Mouse (Mus musculus) heart, adult 2 months (tissue): Measurements from ENCODE around the gene Col9a1. TPM values are rescaled to one million over a fixed set of nuclear protein-coding genes. Genes with fewer than 3 reads are reported as not detected.

ENCODE experiments used
- DNase-seq, 2 experiments: peaks; one replicate each; pipeline ENCODE4 v3.0.0; 2021
- H3K27ac ChIP-seq: fragments of 200-600 bp; 2 replicates; pipeline ENCODE4 v1.8.1; 2022
- H3K27me3 ChIP-seq: fragments of 200-500 bp; 2 replicates; pipeline ENCODE4 v1.6.1; 2012; ENCODE audit warnings: mild to moderate bottlenecking, low read length, inconsistent platforms, mixed read lengths; ENCODE audit not compliant: control insufficient read depth, insufficient read depth
- H3K36me3 ChIP-seq: fragments of 200-500 bp; 2 replicates; pipeline ENCODE4 v1.6.1; 2012; ENCODE audit warnings: low read length, inconsistent platforms; ENCODE audit not compliant: control insufficient read depth, insufficient read depth
- H3K4me1 ChIP-seq: fragments of 200-500 bp; 2 replicates; pipeline ENCODE4 v1.6.1; 2011; ENCODE audit warnings: low read length; ENCODE audit not compliant: control insufficient read depth, insufficient read depth
- H3K4me3 ChIP-seq: fragments of 200-600 bp; 2 replicates; pipeline ENCODE4 v1.8.1; 2022
- H3K79me2 ChIP-seq: fragments of 200-500 bp; replicated peaks from 2 replicates; pipeline ENCODE4 v1.6.1; 2012; ENCODE audit warnings: mild to moderate bottlenecking, inconsistent platforms, low read length, moderate library complexity, mixed read lengths; ENCODE audit not compliant: control insufficient read depth, insufficient read depth
- H3K9ac ChIP-seq: fragments of 200-500 bp; 2 replicates; pipeline ENCODE4 v1.6.1; 2012; ENCODE audit warnings: low read depth, mild to moderate bottlenecking, control low read depth, inconsistent platforms, low read length, mixed read lengths
- CTCF ChIP-seq: fragments of 200-600 bp; IDR thresholded peaks from 2 replicates; pipeline ENCODE4 v1.8.1; 2022; ENCODE audit warnings: antibody characterized with exemption, mild to moderate bottlenecking, moderate library complexity
- EP300 ChIP-seq: fragments of 200-500 bp; IDR thresholded peaks from 2 replicates; pipeline ENCODE4 v1.6.1; 2011; ENCODE audit warnings: low read depth, low read length, control low read depth; ENCODE audit not compliant: insufficient read depth
- POLR2A ChIP-seq: fragments of 200-500 bp; IDR thresholded peaks from 2 replicates; pipeline ENCODE4 v1.6.1; 2011; ENCODE audit warnings: mild to moderate bottlenecking, low read depth, low read length, control low read depth; ENCODE audit not compliant: insufficient read depth
- WGBS: fragments of 180-500 bp; shearing (Covaris S2); methylation state at CpG from one replicate; pipeline ENCODE4 v1.1.7; 2018; 5-methylcytosine and 5-hydroxymethylcytosine counted together
- intact Hi-C: fragments of 180-260 bp; cut with DNase I; formaldehyde crosslinking; loops from one replicate; pipeline ENCODE4 v1.15.1; 2025
- polyA plus RNA-seq: library from polyadenylated mRNA; depleted of rRNA; stranded (reverse); fragments of >200 nt; gene quantifications from 2 replicates; pipeline ENCODE4 v1.2.3, GENCODE M21; 2012
- total RNA-seq, 2 experiments: library from RNA; stranded (reverse); gene quantifications; 2 replicates each; pipeline ENCODE4 v1.2.3; 2021

Col9a1 gene
- total and polyA plus RNA-seq, 3 experiments, result 0.05 to 0.10 TPM; not detected in 1

DNA sequence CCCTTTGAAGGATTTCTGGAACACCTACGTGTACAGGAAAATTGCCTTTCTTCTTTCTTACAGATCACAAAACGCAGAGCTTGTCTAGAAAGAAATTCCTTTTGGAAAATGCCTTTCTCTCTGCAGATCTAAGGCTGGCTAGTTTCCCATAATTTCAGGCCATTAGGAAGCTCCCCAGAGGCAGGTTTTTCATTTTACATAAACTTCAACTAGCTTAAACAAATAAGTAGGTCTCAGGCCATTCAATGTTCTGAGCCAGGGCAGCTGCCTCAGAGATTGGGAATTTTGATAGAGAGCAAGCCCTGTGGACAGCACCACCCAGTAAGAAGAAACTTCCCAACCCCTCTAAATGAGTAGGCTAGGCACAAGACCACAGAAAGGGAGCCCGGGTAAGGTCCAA, 1.6 kb upstream of the Col9a1 start:
- Histone ChIP-seq H3K4me3 (no peak overlapping the region), H3K36me3 (no peaks in the 10 kb centered on the region), H3K27me3 (no peaks in the 10 kb centered on the region), H3K4me1 (no peaks in the 10 kb centered on the region), H3K9ac (no peak overlapping the region), H3K79me2 (no peaks in the 10 kb centered on the region), H3K27ac (no peak overlapping the region)
- TF ChIP-seq CTCF (no peak), EP300 (no peak), POLR2A (no peak)
- intact Hi-C loops, result no loop called here
- no peak for DNase-seq
- WGBS, result 60% methylated on average over 3 of the region's 3 CpGs

DNA sequence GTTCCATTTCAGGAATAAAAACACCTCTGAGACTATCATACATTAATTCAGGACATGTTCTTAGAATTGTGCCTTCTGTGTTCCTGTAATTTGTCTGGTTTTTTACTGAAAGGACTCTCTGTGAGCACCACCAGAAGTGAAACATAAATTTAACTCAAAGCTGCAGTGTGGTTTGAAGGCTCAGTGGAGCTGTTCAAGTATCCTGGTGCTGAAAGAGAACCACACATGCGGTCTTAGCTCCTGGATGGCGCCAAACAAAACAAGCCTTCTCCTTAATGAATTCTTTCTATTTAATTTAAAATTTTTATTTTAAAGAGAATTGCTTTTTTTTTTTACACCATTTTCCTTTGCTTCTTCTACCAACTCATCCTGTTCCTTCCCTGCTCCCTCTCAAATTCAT, 2.4 kb downstream of the Col9a1 start:
- no peaks in the 10 kb centered on the region for H3K36me3 ChIP-seq
- H3K4me1 ChIP-seq, result no peaks in the 10 kb centered on the region
- no peak overlapping the region for H3K9ac ChIP-seq
- no peaks in the 10 kb centered on the region for H3K27me3 ChIP-seq
- H3K79me2 ChIP-seq, result no peaks in the 10 kb centered on the region
- no peak for DNase-seq
- H3K4me3 ChIP-seq, result no peak overlapping the region
- intact Hi-C loops, result no loop called here
- H3K27ac ChIP-seq, result no peak overlapping the region
- TF ChIP-seq CTCF, result no peak
- no peak for TF ChIP-seq EP300
- 65% methylated on average over 2 of the region's 2 CpGs for WGBS

DNA sequence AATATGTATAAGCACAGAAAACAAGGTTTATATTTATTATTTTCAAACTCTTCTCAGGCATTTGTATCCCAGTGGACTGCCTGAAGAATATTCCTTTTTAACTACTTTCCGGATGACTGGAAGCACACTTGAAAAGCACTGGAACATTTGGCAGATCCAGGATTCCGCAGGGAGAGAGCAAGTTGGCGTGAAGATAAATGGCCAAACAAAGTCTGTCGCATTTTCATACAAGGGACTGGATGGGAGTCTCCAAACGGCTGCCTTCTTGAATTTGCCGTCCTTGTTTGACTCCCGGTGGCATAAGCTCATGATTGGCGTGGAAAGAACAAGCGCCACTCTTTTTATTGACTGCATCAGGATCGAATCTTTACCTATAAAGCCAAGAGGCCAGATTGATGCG, 7.6 kb downstream of the Col9a1 start:
- H3K36me3 ChIP-seq, result no peaks in the 10 kb centered on the region
- DNase-seq, result no peak
- H3K27me3 ChIP-seq, result no peaks in the 10 kb centered on the region
- H3K9ac ChIP-seq, result no peak overlapping the region
- TF ChIP-seq POLR2A, result no peak
- no peak for TF ChIP-seq CTCF
- TF ChIP-seq EP300, result no peak
- H3K4me3 ChIP-seq, result no peak overlapping the region
- no peaks in the 10 kb centered on the region for H3K79me2 ChIP-seq
- intact Hi-C loops, result no loop called here
- H3K4me1 ChIP-seq, result no peaks in the 10 kb centered on the region
- WGBS, result 86% methylated on average over 11 of the region's 11 CpGs
- no peak overlapping the region for H3K27ac ChIP-seq

DNA sequence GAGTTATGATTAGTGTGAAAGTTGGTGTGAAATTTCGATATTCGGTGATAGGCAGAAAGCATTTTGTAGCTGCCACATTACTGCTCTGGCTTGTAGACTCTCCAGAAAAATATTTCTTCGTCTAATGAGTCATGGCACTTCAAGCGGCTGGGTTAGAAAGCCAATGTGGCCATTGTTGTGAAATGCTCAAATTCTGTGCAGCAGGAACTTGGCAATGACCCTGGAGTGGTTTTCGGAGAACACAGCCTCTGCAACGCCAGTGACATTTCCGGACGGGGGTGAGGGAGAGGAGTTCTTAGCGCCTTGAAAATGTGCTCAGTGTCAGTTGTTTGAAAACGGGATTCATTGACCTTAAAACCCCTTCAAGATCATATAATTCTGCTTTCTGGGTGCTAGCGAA, 9.6 kb downstream of the Col9a1 start:
- Histone ChIP-seq H3K9ac (no peak overlapping the region), H3K4me1 (no peaks in the 10 kb centered on the region), H3K4me3 (no peak overlapping the region), H3K79me2 (no peaks in the 10 kb centered on the region), H3K27ac (no peak overlapping the region), H3K27me3 (no peaks in the 10 kb centered on the region), H3K36me3 (no peaks in the 10 kb centered on the region)
- intact Hi-C loops, result no loop called here
- no peak for DNase-seq
- 68% methylated on average over 11 of the region's 11 CpGs for WGBS
- TF ChIP-seq EP300, result no peak
- TF ChIP-seq POLR2A, result no peak
- no peak for TF ChIP-seq CTCF

DNA sequence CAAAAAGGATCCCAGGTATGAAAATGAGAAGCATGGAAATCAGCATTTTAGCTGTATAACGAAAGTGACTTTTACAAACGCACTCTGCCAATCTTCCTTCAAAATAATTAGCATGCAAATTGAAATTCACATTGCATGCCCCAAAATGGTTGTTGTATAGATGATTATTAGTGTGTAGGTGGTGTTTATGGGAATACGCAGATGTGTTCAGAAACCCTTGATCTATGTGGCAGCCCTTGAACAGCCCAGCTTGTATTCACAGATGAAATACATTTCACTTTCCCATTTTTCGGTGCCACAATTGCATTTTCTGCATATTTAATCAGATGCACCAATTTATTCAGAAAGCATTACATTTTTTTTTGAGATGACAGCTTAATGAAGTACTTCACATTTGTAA, 14.3 kb downstream of the Col9a1 start:
- Histone ChIP-seq H3K79me2 (no peaks in the 10 kb centered on the region), H3K4me1 (no peaks in the 10 kb centered on the region), H3K36me3 (no peaks in the 10 kb centered on the region), H3K9ac (no peak overlapping the region), H3K27ac (no peak overlapping the region), H3K27me3 (no peaks in the 10 kb centered on the region), H3K4me3 (no peak overlapping the region)
- TF ChIP-seq EP300 (no peak), CTCF (no peak), POLR2A (no peak)
- no peak for DNase-seq
- WGBS, result 92% methylated on average over 4 of the region's 4 CpGs
- intact Hi-C loops, result no loop called here

DNA sequence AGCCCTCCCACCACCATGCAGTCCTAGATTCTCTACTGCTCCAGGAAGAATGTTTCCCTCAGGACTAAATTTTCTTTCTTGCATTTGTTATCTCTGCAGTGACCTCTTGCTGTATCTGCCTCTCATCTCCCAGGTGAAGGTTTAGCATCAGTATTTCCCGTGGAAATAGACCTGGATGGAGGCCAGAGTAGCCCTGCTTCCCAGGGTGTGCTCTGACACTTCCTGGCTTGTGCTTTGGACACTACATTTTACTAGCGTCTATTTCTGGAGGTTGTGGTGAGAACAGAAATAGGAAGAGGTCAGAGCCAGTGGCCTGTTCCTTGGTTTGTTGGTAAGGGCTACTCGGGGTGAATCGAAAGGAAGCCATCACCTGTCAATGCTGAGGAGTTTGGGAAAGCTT, 16.7 kb downstream of the Col9a1 start:
- 20% methylated on average over 4 of the region's 4 CpGs for WGBS
- H3K36me3 ChIP-seq, result no peaks in the 10 kb centered on the region
- intact Hi-C loops, result no loop called here
- no peaks in the 10 kb centered on the region for H3K27me3 ChIP-seq
- no peak overlapping the region for H3K27ac ChIP-seq
- H3K4me3 ChIP-seq, result no peak overlapping the region
- no peak overlapping the region for H3K9ac ChIP-seq
- no peak for DNase-seq
- H3K79me2 ChIP-seq, result no peaks in the 10 kb centered on the region
- TF ChIP-seq EP300 (no peak), CTCF (no peak), POLR2A (no peak)
- H3K4me1 ChIP-seq, result no peaks in the 10 kb centered on the region
